Mouse (Mus musculus): ENCODE results near the gene Gm45140.

Gm45140 gene

GRCm38 (mm10) chr6:87845031-87845695 lies 9.6 kb upstream of the Gm45140 start:
- no peak for DNase-seq (ENCODE audit: low spot score in 2 of 2)

DNA sequence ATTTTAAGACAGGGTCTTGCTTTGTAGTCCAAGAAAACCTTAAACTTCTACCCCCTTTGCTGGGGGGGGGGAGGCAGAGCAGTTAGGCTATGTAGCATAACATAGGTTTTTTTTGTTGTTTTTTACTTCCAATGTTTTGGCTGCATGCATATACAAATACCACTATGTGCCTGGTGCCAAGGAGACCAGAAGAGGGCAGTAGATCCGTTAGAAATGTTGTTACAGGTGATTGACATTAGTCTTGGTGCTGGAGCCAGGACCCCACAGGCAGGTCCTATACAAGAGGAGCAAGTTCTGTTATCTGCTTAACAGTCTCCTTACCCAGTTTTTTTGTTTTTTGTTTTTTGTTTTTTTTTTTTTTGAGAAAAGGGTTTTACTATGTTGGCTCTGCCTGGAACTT lies 6.7 kb upstream of the Gm45140 start:
- DNase-seq (ENCODE audit: low spot score in 2 of 2), result no peak

GRCm38 (mm10) chr6:87841635-87842034 lies 6.0 kb upstream of the Gm45140 start:
- no peak for DNase-seq (ENCODE audit: low spot score in 2 of 2)

GRCm38 (mm10) chr6:87839797-87840341 lies 4.3 kb upstream of the Gm45140 start:
- DNase-seq (ENCODE audit: low spot score in 2 of 2), result no peak

GRCm38 (mm10) chr6:87838551-87839197 lies 3.1 kb upstream of the Gm45140 start, which contains the start of gene Isy1:
Isy1 (minus strand) TSS chr6:87838798.
- DNase-seq (ENCODE audit: low spot score in 2 of 2), result peak; percentile 93 to 94

GRCm38 (mm10) chr6:87820366-87820765 lies 15.2 kb downstream of the Gm45140 start:
- DNase-seq (ENCODE audit: low spot score in 2 of 2), result no peak

DNA sequence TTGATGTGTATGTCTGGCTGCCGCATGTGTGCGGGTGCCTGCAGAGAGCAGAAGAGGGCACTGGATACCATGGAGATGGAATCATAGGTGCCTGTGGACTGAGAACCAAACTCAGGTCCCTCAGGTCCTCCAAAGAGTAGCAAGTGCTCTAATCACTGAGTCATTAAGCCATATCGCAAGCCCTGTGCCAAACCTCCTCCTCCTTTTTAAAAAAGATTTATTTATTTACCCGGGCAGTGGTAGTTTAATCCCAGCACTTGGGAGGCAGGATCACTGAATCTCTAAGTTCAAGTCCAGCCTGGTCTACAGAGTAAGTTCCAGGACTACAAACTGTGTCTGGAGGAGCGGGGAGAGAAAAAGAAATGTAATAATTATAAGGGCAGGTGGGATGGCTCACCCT lies 21.1 kb downstream of the Gm45140 start:
- DNase-seq (ENCODE audit: low spot score in 2 of 2), result no peak

- no peak for DNase-seq (ENCODE audit: low spot score in 2 of 2)
Observed at GRCm38 (mm10) chr6:87812656-87813055, 22.9 kb downstream of the Gm45140 start.

DNA sequence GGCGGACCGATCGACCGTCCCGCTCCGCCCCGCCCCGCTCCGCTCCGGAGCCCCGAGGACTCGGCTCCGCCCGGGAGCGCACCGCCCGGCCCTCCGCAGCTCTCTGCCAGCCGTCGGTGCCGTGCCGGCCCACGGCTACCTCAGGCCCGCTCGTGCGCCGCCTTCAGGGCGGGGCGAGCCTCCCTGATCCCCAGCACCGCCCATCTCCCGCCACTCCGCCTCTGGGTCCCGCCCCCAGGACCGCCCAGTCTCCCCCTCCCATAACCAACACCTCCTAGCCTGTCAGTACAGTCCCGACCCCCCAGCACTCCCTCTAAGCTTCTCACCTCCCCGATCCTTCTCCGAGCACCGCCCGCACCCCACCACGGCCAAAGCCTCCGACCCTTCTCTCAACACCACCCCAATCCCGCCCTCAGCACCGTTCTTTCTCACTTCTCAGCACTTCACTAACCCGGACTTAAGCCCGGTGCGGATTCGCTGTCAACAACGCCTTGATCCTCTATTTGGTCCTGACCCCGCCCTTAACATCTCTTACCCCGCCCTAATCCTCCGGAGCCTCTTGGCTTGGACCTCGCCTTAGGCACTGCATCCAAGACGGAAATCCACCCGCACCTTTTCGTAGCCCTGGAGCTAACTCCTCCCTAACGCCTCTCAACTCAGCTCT lies 23.8 kb downstream of the Gm45140 start, which contains the start of gene Rab43:
Gene Rab43, minus strand, starts transcription at position 490 of the 664 bp plus-strand sequence.
- peak; percentile 78 to 88 for DNase-seq (ENCODE audit: low spot score in 2 of 2)

DNA sequence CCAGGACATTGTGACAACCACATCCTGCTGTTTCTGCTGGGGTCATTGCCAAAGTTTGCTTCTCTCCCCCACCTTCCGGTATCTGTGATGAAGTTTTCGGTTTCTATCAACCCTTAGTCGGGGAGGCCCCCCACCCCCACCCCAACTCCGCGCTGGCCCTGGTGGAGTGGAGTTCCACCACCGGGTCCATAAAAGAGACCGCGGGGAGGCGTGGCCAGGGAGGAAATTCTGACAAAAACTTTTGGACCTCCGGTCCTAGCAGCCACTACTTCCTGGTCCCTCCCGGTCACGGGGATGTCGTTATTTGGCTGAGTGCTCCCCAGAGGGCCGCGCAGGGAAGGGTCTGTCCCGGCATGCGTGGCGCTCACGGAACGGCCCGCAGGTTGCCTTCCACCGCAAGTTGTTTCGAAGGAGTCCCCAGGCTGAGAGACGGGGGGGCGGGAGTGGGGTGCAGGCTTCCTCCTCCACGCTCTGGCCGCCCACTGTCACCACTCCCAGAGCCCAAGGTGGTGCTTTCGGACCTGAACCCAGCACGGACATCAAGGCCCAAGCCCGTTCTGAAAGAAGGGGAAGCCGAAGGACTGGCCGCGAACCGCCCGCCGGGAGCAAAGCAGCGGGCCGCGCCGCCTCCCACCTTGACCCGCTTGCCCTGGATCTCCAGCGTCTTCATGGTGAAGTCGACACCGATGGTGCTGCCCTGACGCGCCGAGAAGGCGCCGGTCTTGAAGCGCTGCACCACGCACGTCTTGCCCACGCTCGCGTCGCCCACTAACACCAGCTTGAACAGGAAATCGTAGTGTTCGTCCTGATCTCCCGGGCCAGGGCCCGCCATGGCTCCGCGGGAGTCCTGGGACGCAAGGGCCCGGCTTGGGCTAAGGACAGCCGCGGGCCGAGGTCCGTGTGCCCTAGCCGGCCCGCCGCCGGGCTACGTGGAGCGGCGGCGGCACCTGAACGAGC lies 24.6 kb downstream of the Gm45140 start:
- DNase-seq (ENCODE audit: low spot score in 2 of 2), result peak; percentile 33 to 42

- no peak for DNase-seq (ENCODE audit: low spot score in 2 of 2)
Observed at GRCm38 (mm10) chr6:87810311-87810710, 25.3 kb downstream of the Gm45140 start.

- no peak for DNase-seq (ENCODE audit: low spot score in 2 of 2)
Observed at GRCm38 (mm10) chr6:87809651-87810161, 25.9 kb downstream of the Gm45140 start.

DNA sequence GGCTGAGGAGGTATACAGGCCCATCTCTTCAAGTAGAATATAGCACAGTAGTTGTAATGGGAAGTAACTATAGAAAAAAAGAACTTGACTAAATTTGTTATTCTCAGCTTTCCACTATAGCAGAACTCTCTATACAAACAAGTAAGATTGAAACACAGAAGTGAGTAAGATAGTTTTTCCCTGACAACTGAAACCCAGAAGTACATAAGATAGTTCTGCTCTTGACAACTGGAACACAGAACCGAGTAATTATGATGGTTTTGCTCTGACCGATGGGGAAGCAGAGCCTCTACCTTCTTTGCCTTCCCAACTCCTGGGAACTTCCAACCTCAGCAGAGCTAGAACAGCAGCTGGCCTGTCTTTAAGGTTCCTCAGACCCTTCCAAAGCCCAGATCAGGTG lies 26.5 kb downstream of the Gm45140 start:
- no peak for DNase-seq (ENCODE audit: low spot score in 2 of 2)

DNA sequence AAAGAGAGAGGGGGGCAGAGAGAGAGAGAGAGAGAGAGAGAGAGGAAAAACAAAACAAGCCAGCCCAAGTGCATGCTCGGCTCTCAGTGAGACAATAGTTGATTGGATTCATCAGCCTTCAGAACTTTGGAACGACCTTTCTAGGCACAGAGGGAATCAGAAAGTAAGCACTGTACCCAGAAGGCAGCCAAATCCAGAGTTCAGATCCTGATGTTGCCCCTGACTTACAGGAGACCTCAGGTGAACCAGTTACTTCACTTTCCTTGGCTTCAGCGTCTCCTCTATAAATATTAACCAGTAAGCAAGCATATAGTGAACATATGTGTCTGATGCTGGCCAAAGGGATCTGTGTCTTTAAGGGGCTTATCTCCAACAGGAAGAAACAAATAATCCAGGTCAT lies 27.1 kb downstream of the Gm45140 start:
- no peak for DNase-seq (ENCODE audit: low spot score in 2 of 2)

- DNase-seq (ENCODE audit: low spot score in 2 of 2), result no peak
Observed at GRCm38 (mm10) chr6:87807735-87808440, 27.7 kb downstream of the Gm45140 start.

GRCm38 (mm10) chr6:87806857-87807256 lies 28.7 kb downstream of the Gm45140 start:
- DNase-seq (ENCODE audit: low spot score in 2 of 2), result no peak

GRCm38 (mm10) chr6:87806028-87806427 lies 29.6 kb downstream of the Gm45140 start:
- DNase-seq (ENCODE audit: low spot score in 2 of 2), result no peak

- no peak for DNase-seq (ENCODE audit: low spot score in 2 of 2)
Observed at GRCm38 (mm10) chr6:87805448-87805847, 30.1 kb downstream of the Gm45140 start.

- DNase-seq (ENCODE audit: low spot score in 2 of 2), result no peak
Observed at GRCm38 (mm10) chr6:87804886-87805285, 30.7 kb downstream of the Gm45140 start.

DNA sequence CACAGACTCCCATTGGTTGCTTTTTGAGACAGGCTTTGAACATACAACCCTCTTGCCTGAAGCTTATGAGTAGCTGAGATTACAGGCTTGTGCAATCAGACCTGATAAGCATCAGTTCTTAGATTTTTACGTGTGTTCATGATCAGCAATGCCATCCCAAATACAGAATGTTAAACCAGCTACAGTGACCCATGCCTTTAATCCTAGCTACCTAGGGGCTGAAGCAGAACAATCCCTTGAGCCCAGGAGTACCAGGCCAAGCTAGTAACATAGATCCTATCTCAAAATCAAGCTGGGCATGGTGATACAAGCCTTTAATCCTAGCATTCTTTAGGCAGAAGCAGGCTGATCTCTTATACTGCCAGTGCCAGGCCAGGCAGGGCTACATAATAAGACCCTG lies 31.6 kb downstream of the Gm45140 start:
- DNase-seq (ENCODE audit: low spot score in 2 of 2), result no peak

Data from frontal cortex, postnatal 10 days (tissue).